Mouse (Mus musculus): ENCODE measurements around the gene Cpsf4. TPM values are rescaled to one million over a fixed set of nuclear protein-coding genes. Genes with fewer than 3 reads are reported as not detected.
A peak's percentile ranks its signal among the peaks of the same experiment; 100 is the strongest.
"Not testable (repeated sequence)": the region's sequence is repeated elsewhere in the genome, so short reads cannot be mapped to it uniquely, and the experiment has no call there.

The Cpsf4 gene
- 38.9 and 41.1 TPM in 2 replicates for polyA plus RNA-seq (2015; fragmentation: Nextera tagmentation; extraction: Ambion mirVana)

- H3K27me3 ChIP-seq (replicated peaks; ENCODE audit: control insufficient read depth, insufficient read depth, low read length) = no peaks in the 10 kb centered on the region
- 1% methylated on average over 51 of the region's 51 CpGs for WGBS
- H3K4me1 ChIP-seq (ENCODE audit: control insufficient read depth, insufficient read depth, low read length) = peaks cover 15% of the 10 kb centered on the region
- peak within 1 kb of the TSS; percentile 91 for H3K4me3 ChIP-seq (ENCODE audit: low read length)
- peak; percentile 96 for ATAC-seq
- H3K4me2 ChIP-seq (ENCODE audit: low read depth, low read length) = peak within 1 kb of the TSS; percentile 84
- no peaks in the 10 kb centered on the region for H3K9me3 ChIP-seq (ENCODE audit: control insufficient read depth, low read length)
- peaks cover under 1% of the 10 kb centered on the region; the same call in 1 of the 2 replicates for H3K36me3 ChIP-seq (ENCODE audit: control insufficient read depth, insufficient read depth, low read length)
- peak within 1 kb of the TSS; percentile 94 for H3K27ac ChIP-seq (ENCODE audit: low read length)
- H3K9ac ChIP-seq (ENCODE audit: low read depth, low read length) = peak within 1 kb of the TSS; percentile 93
Observed at GRCm38 (mm10) chr5:145166536-145167305, at the start of gene Cpsf4, which contains the start of gene Ptcd1. Gene Cpsf4 (plus strand): TSS chr5:145167213. Gene Ptcd1 (minus strand): TSS chr5:145167108.

DNA sequence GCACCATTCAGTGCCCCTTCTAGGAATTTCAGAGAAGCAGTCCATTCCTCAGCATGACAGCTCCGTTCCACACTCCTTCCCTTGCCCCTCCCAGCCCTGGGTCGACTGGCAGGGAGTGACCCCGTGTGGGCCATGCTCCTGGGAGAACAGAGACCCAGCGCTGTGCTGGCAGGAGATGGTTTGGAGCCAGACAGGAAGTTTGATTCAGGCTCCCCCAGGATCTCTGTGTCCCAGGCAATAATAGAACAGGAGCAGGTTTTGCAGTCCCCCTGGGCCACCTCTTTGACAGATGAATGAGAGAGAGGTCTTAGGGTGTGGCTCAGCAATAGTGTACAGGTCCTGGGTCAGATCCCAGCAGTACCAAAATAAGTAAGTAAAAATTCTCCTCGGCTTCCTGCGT is 49.0 kb upstream of the Cpsf4 start:
- Histone ChIP-seq H3K27me3 (replicated peaks; ENCODE audit: control insufficient read depth, insufficient read depth, low read length) (no peaks in the 10 kb centered on the region), H3K4me3 (ENCODE audit: low read length) (no peak overlapping the region), H3K4me1 (ENCODE audit: control insufficient read depth, insufficient read depth, low read length) (peaks cover 22% of the 10 kb centered on the region), H3K27ac (ENCODE audit: low read length) (no peak overlapping the region), H3K36me3 (ENCODE audit: control insufficient read depth, insufficient read depth, low read length) (0 out of 2 replicates have a peak, but pooled peaks cover 7% of the 10 kb centered on the region), H3K9me3 (ENCODE audit: control insufficient read depth, low read length) (no peaks in the 10 kb centered on the region), H3K9ac (ENCODE audit: low read depth, low read length) (peak overlapping the region; percentile 33; the same call in 1 of the 2 replicates), H3K4me2 (ENCODE audit: low read depth, low read length) (no peak overlapping the region)
- 59% methylated on average over 6 of the region's 6 CpGs for WGBS
- no peak for ATAC-seq

- H3K27ac ChIP-seq (ENCODE audit: low read length) = no peak overlapping the region
Observed at GRCm38 (mm10) chr5:145118461-145118860, 48.6 kb upstream of the Cpsf4 start.

DNA sequence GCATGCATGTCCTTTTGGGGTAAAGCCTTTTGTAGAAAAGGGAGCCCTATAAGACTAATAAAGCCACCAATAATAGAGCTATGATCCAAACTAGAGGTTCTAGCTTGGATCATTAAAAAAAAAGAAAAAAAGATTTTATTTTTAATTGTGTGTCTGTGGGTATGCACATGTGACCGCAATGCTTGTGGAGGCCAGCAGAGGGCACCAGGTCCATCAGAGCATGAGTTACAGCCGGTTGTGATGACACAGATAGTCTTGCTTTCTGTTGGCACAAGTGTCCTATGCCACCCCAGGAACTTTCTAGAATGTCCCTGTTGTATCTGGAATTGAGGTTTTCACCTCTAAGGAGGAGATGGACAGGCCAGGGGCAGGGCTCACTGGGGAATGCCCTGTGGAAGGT is 47.6 kb upstream of the Cpsf4 start:
- Histone ChIP-seq H3K4me2 (ENCODE audit: low read depth, low read length) (no peak overlapping the region), H3K9ac (ENCODE audit: low read depth, low read length) (no peak overlapping the region), H3K27me3 (replicated peaks; ENCODE audit: control insufficient read depth, insufficient read depth, low read length) (no peaks in the 10 kb centered on the region), H3K36me3 (ENCODE audit: control insufficient read depth, insufficient read depth, low read length) (peaks cover 12% of the 10 kb centered on the region; the same call in 1 of the 2 replicates), H3K4me3 (ENCODE audit: low read length) (no peak overlapping the region), H3K9me3 (ENCODE audit: control insufficient read depth, low read length) (no peaks in the 10 kb centered on the region), H3K4me1 (ENCODE audit: control insufficient read depth, insufficient read depth, low read length) (peaks cover 22% of the 10 kb centered on the region), H3K27ac (ENCODE audit: low read length) (no peak overlapping the region)
- WGBS = 88% methylated on average over 2 of the region's 2 CpGs
- no peak for ATAC-seq

More at GRCm38 (mm10) chr5:145118461-145118860, 48.6 kb upstream of the Cpsf4 start:
- H3K4me1 ChIP-seq (ENCODE audit: control insufficient read depth, insufficient read depth, low read length) = peaks cover 22% of the 10 kb centered on the region
- WGBS = 88% methylated on average over 5 of the region's 5 CpGs
- H3K27me3 ChIP-seq (replicated peaks; ENCODE audit: control insufficient read depth, insufficient read depth, low read length) = no peaks in the 10 kb centered on the region
- no peaks in the 10 kb centered on the region for H3K9me3 ChIP-seq (ENCODE audit: control insufficient read depth, low read length)
- no peak overlapping the region for H3K9ac ChIP-seq (ENCODE audit: low read depth, low read length)
- 0 out of 2 replicates have a peak, but pooled peaks cover 7% of the 10 kb centered on the region for H3K36me3 ChIP-seq (ENCODE audit: control insufficient read depth, insufficient read depth, low read length)
- no peak for ATAC-seq
- H3K4me2 ChIP-seq (ENCODE audit: low read depth, low read length) = no peak overlapping the region
- H3K4me3 ChIP-seq (ENCODE audit: low read length) = no peak overlapping the region

- Histone ChIP-seq H3K4me2 (ENCODE audit: low read depth, low read length) (no peak overlapping the region), H3K36me3 (ENCODE audit: control insufficient read depth, insufficient read depth, low read length) (peaks cover 15% of the 10 kb centered on the region; the same call in 1 of the 2 replicates), H3K9ac (ENCODE audit: low read depth, low read length) (no peak overlapping the region), H3K4me3 (ENCODE audit: low read length) (no peak overlapping the region), H3K9me3 (ENCODE audit: control insufficient read depth, low read length) (no peaks in the 10 kb centered on the region), H3K4me1 (ENCODE audit: control insufficient read depth, insufficient read depth, low read length) (peaks cover 18% of the 10 kb centered on the region), H3K27ac (ENCODE audit: low read length) (no peak overlapping the region), H3K27me3 (replicated peaks; ENCODE audit: control insufficient read depth, insufficient read depth, low read length) (no peaks in the 10 kb centered on the region)
- WGBS = 65% methylated on average over 7 of the region's 7 CpGs
- ATAC-seq = no peak
Observed at GRCm38 (mm10) chr5:145120921-145121320, 46.1 kb upstream of the Cpsf4 start.

DNA sequence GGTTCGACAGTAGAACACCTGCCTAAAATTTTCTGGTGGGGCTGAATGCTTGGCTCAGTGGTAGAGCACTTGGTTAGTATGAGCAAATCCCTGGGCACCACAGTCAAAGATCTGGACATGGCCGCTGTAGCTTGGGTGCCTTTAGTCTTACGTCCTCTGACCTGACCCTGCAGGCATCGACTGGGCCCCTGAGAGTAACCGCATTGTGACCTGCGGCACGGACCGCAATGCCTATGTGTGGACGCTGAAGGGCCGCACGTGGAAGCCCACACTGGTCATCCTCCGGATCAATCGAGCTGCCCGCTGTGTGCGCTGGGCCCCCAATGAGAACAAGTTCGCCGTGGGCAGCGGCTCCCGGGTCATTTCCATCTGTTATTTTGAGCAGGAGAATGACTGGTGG is 43.6 kb upstream of the Cpsf4 start:
- no peak overlapping the region for H3K4me3 ChIP-seq (ENCODE audit: low read length)
- no peak overlapping the region for H3K27ac ChIP-seq (ENCODE audit: low read length)
- no peaks in the 10 kb centered on the region for H3K9me3 ChIP-seq (ENCODE audit: control insufficient read depth, low read length)
- H3K4me1 ChIP-seq (ENCODE audit: control insufficient read depth, insufficient read depth, low read length) = no peaks in the 10 kb centered on the region
- no peaks in the 10 kb centered on the region for H3K27me3 ChIP-seq (replicated peaks; ENCODE audit: control insufficient read depth, insufficient read depth, low read length)
- 92% methylated on average over 19 of the region's 19 CpGs for WGBS
- no peak for ATAC-seq
- no peak overlapping the region for H3K4me2 ChIP-seq (ENCODE audit: low read depth, low read length)
- no peak overlapping the region for H3K9ac ChIP-seq (ENCODE audit: low read depth, low read length)
- H3K36me3 ChIP-seq (ENCODE audit: control insufficient read depth, insufficient read depth, low read length) = peaks cover 26% of the 10 kb centered on the region

DNA sequence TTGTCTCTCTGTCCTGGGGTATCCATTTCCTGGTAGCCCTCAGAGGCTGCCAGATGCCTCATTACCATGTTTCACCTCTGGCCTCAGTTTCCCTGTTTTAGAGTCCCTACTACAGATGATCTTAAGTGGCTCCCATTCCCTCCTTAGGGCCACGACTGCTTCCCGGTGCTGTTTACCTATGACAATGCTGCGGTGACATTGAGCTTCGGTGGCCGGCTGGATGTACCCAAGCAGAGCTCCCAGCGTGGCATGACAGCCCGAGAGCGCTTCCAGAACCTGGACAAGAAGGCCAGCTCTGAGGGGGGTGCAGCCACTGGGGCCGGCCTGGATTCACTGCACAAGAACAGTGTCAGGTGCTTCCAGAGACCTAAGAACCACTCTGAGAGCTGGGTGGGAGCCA is 40.4 kb upstream of the Cpsf4 start:
- Histone ChIP-seq H3K9me3 (ENCODE audit: control insufficient read depth, low read length) (no peaks in the 10 kb centered on the region), H3K4me2 (ENCODE audit: low read depth, low read length) (no peak overlapping the region), H3K27ac (ENCODE audit: low read length) (no peak overlapping the region), H3K9ac (ENCODE audit: low read depth, low read length) (no peak overlapping the region), H3K36me3 (ENCODE audit: control insufficient read depth, insufficient read depth, low read length) (peaks cover 34% of the 10 kb centered on the region), H3K27me3 (replicated peaks; ENCODE audit: control insufficient read depth, insufficient read depth, low read length) (no peaks in the 10 kb centered on the region), H3K4me3 (ENCODE audit: low read length) (no peak overlapping the region), H3K4me1 (ENCODE audit: control insufficient read depth, insufficient read depth, low read length) (no peaks in the 10 kb centered on the region)
- 90% methylated on average over 9 of the region's 9 CpGs for WGBS
- ATAC-seq = no peak

GRCm38 (mm10) chr5:145129124-145129523 is 37.9 kb upstream of the Cpsf4 start:
- no peak overlapping the region for H3K4me2 ChIP-seq (ENCODE audit: low read depth, low read length)
- H3K27me3 ChIP-seq (replicated peaks; ENCODE audit: control insufficient read depth, insufficient read depth, low read length) = no peaks in the 10 kb centered on the region
- H3K4me3 ChIP-seq (ENCODE audit: low read length) = no peak overlapping the region
- H3K9ac ChIP-seq (ENCODE audit: low read depth, low read length) = no peak overlapping the region
- no peaks in the 10 kb centered on the region for H3K4me1 ChIP-seq (ENCODE audit: control insufficient read depth, insufficient read depth, low read length)
- H3K9me3 ChIP-seq (ENCODE audit: control insufficient read depth, low read length) = no peaks in the 10 kb centered on the region
- no peak overlapping the region for H3K27ac ChIP-seq (ENCODE audit: low read length)
- WGBS = 89% methylated on average over 4 of the region's 4 CpGs
- H3K36me3 ChIP-seq (ENCODE audit: control insufficient read depth, insufficient read depth, low read length) = peaks cover 39% of the 10 kb centered on the region
- no peak for ATAC-seq

DNA sequence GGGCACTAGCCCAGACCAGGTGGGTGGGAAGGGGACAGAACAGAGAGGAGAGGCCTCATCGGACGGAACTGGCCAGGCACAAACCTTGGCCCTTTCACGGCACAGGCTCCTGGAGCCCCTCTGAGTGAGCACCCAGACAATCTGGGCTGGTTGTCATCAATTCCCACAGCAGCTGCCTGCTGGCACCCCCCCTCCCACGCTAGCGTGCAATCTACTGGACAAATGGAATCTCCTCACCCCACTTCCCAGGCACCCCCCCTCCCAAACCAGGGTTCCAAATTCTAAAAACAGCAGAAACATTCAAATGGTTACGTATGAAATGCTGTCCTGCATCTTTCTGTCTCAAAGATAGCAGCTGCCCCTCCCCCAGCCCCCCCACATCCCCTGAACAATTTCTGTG is 37.2 kb upstream of the Cpsf4 start:
- H3K27ac ChIP-seq (ENCODE audit: low read length); H3K9ac ChIP-seq (ENCODE audit: low read depth, low read length); H3K27me3 ChIP-seq (replicated peaks; ENCODE audit: control insufficient read depth, insufficient read depth, low read length); H3K4me2 ChIP-seq (ENCODE audit: low read depth, low read length); H3K9me3 ChIP-seq (ENCODE audit: control insufficient read depth, low read length); H3K4me1 ChIP-seq (ENCODE audit: control insufficient read depth, insufficient read depth, low read length); ATAC-seq; H3K4me3 ChIP-seq (ENCODE audit: low read length): not testable (repeated sequence)
- WGBS = 87% methylated on average over 3 of the region's 6 CpGs
- H3K36me3 ChIP-seq (ENCODE audit: control insufficient read depth, insufficient read depth, low read length) = peaks cover 40% of the 10 kb centered on the region

Data from intestine, embryonic 16.5 days (tissue).